Mouse (Mus musculus) bone marrow macrophage, adult 2 months (primary cell): ENCODE data around the gene Wdr64. TPM values are rescaled to one million over a fixed set of nuclear protein-coding genes. Genes with fewer than 3 reads are reported as not detected.
A peak's percentile ranks its signal among the peaks of the same experiment; 100 is the strongest.

ENCODE experiments used
- H3K27ac ChIP-seq: 2 replicates; pipeline ENCODE4 v1.5.1; 2012; ENCODE audit warnings: low read depth, low read length; ENCODE audit not compliant: insufficient read depth
- H3K4me1 ChIP-seq: 2 replicates; pipeline ENCODE4 v1.6.1; 2012; ENCODE audit warnings: low read length; ENCODE audit not compliant: control insufficient read depth, insufficient read depth
- H3K4me3 ChIP-seq: 2 replicates; pipeline ENCODE4 v1.5.1; 2012; ENCODE audit warnings: mild to moderate bottlenecking, low read length, moderate library complexity; ENCODE audit not compliant: insufficient read depth
- CTCF ChIP-seq: IDR thresholded peaks from 2 replicates; pipeline ENCODE4 v1.5.1; 2012; ENCODE audit warnings: low read depth, mild to moderate bottlenecking, low read length, moderate library complexity
- POLR2A ChIP-seq: IDR thresholded peaks from 2 replicates; pipeline ENCODE4 v1.6.1; 2012; ENCODE audit warnings: mild to moderate bottlenecking, low read depth, low read length, borderline replicate concordance
- polyA plus RNA-seq: library from polyadenylated mRNA; stranded (reverse); fragments of >200 nt; gene quantifications from 2 replicates; pipeline ENCODE4 v1.2.4, GENCODE M21; 2012; ENCODE audit not compliant: missing spikeins, insufficient read depth, insufficient read length

The Wdr64 gene
- polyA plus RNA-seq = not detected in 2 replicates

GRCm38 (mm10) chr1:175698293-175698692, at the start of gene Wdr64:
TSS of gene Wdr64 (plus strand) at chr1:175698593.
- Histone ChIP-seq H3K4me3 (no peak within 1 kb of the TSS), H3K27ac (no peak within 1 kb of the TSS), H3K4me1 (no peaks in the 10 kb centered on the region)
- no peak for TF ChIP-seq CTCF
- no peak for TF ChIP-seq POLR2A

DNA sequence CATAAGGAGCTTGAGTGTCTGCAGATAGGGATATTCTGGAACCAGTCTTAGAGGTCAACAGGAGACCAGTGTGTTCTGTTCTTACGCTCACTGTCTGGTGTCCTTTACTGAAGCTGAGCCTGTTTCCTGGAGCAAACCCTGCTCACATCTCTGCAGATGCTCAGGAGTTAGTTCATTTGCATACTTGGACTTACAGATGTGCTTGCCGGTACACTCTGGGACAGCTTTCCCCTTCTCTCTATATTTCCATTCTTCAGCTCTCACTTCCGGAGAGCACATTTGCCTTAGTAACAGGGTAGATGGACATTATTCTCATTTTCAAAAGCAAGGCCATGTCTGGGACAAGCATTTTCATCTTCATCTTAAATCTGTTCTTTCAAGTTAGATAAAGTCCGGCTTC, 49.8 kb upstream of the Wdr64 start:
- peaks cover 15% of the 10 kb centered on the region for H3K4me1 ChIP-seq
- no peak overlapping the region for H3K27ac ChIP-seq
- TF ChIP-seq CTCF (no peak), POLR2A (no peak)
- H3K4me3 ChIP-seq = no peak overlapping the region

GRCm38 (mm10) chr1:175659900-175660299, 38.5 kb upstream of the Wdr64 start:
- Histone ChIP-seq H3K27ac (peak overlapping the region; percentile 78), H3K4me1 (peaks cover 21% of the 10 kb centered on the region), H3K4me3 (no peak overlapping the region)
- TF ChIP-seq CTCF = no peak
- TF ChIP-seq POLR2A = no peak

DNA sequence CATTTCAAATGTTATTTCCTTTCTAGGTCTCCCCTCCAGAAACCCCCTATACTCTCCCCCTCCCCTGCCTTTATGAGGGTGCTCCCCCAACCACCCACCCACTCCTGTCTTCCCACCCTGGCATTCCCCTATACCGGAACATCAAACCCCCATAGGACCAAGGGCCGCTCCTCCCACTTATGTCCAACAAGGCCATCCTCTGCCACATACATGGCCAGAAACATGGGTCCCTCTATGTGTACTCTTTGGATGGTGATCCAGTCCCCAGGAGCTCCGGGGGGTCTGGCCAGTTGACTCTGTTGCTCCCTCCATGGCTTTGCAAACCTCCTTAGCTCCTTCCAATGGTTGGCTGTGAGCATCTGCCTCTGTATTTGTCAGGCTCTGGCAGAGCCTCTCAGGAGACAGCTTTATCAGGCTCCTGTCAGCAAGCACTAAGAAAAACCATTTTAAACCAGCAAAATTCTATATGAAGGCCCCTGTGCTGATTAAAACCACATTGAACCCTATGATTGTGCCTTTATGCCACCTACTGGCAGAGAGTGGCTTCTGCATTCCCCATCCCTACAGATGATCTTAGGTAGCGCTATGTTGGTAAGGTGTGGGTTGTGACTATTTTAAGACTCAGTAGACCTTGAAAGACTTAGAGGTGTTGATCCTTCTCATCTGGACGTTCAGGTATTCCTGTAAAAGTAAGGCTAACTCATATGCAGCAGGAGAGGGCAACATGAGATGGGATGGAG, 29.6 kb upstream of the Wdr64 start:
- H3K4me1 ChIP-seq = no peaks in the 10 kb centered on the region
- no peak overlapping the region for H3K27ac ChIP-seq
- TF ChIP-seq CTCF = no peak
- no peak for TF ChIP-seq POLR2A
- no peak overlapping the region for H3K4me3 ChIP-seq

- no peak overlapping the region for H3K4me3 ChIP-seq
- TF ChIP-seq POLR2A = no peak
- TF ChIP-seq CTCF = no peak
Observed at GRCm38 (mm10) chr1:175669456-175669855, 28.9 kb upstream of the Wdr64 start.

GRCm38 (mm10) chr1:175670042-175670441, 28.4 kb upstream of the Wdr64 start:
- Histone ChIP-seq H3K27ac (no peak overlapping the region), H3K4me3 (no peak overlapping the region), H3K4me1 (no peaks in the 10 kb centered on the region)
- TF ChIP-seq POLR2A (no peak), CTCF (no peak)

More at GRCm38 (mm10) chr1:175669456-175669855, 28.9 kb upstream of the Wdr64 start:
- no peaks in the 10 kb centered on the region for H3K4me1 ChIP-seq
- no peak overlapping the region for H3K27ac ChIP-seq

- Histone ChIP-seq H3K27ac (no peak overlapping the region), H3K4me3 (no peak overlapping the region), H3K4me1 (no peaks in the 10 kb centered on the region)
- TF ChIP-seq CTCF (no peak), POLR2A (no peak)
Observed at GRCm38 (mm10) chr1:175671626-175672025, 26.8 kb upstream of the Wdr64 start.

DNA sequence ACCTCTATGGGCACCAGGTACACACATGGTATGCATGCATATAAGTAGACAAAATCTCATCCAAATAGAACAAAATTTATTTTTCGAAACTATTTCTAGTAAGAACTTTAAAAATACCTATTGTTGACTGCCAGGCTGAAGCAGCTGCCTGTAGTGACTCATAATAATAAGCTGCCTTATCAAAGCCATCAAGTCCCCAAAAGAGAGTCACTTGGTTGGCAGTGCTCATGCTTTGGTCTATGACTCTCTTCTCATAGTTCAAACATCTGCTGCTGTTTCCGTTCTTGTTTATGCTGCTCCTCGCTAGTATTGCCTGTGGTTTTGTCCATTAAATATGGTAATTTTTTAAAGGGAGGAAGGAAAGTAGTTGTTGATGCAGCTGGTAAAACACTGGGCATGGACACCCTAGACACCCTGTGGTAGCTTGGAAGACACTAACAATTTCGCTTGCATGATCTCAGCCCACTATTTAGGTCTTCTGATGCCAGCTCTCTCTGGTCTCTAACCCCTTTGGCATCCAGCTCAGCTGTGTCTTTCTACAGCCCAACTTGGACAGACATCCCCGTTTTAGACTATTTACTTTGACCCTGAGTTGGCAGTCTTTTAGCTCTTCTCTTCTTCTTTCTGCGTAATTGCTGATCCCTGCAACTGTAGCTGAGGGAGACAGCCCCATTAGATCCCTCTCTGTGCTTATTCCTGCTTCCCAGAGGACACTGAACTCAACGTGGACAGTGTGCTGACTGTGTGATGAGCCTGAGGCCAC, 24.6 kb upstream of the Wdr64 start:
- H3K4me3 ChIP-seq = no peak overlapping the region
- no peak for TF ChIP-seq CTCF
- H3K4me1 ChIP-seq = no peaks in the 10 kb centered on the region
- no peak overlapping the region for H3K27ac ChIP-seq

GRCm38 (mm10) chr1:175675116-175675515, 23.3 kb upstream of the Wdr64 start:
- H3K4me3 ChIP-seq = no peak overlapping the region
- H3K4me1 ChIP-seq = no peaks in the 10 kb centered on the region
- H3K27ac ChIP-seq = no peak overlapping the region
- TF ChIP-seq CTCF (no peak), POLR2A (no peak)

- Histone ChIP-seq H3K27ac (no peak overlapping the region), H3K4me1 (no peaks in the 10 kb centered on the region), H3K4me3 (no peak overlapping the region)
- TF ChIP-seq POLR2A = no peak
- no peak for TF ChIP-seq CTCF
Observed at GRCm38 (mm10) chr1:175677459-175677858, 20.9 kb upstream of the Wdr64 start.
